Mouse (Mus musculus): ENCODE results near the gene Zfp277. TPM values are rescaled to one million over a fixed set of nuclear protein-coding genes. Genes with fewer than 3 reads are reported as not detected.

The Zfp277 gene
- polyA plus RNA-seq, 1 experiment from 2014 or later = 29.9 TPM

GRCm38 (mm10) chr12:40331467-40331866, 114.2 kb downstream of the Zfp277 start:
- no peak for ATAC-seq (ENCODE audit: low FRiP score)

GRCm38 (mm10) chr12:40327012-40327660, 118.6 kb downstream of the Zfp277 start:
- 74% methylated on average over 5 of the region's 5 CpGs for WGBS
- ATAC-seq (ENCODE audit: low FRiP score) = no peak
- H3K27me3 ChIP-seq = no peaks in the 10 kb centered on the region

More at GRCm38 (mm10) chr12:40331467-40331866, 114.2 kb downstream of the Zfp277 start:
- WGBS = 98% methylated on average over 3 of the region's 3 CpGs
- Histone ChIP-seq H3K36me3 (peaks cover 7% of the 10 kb centered on the region; the same call in 1 of the 2 replicates), H3K4me3 (no peak overlapping the region), H3K4me2 (no peak overlapping the region), H3K9me3 (no peaks in the 10 kb centered on the region), H3K27ac (no peak overlapping the region), H3K4me1 (replicated peaks) (0 out of 2 replicates have a peak, but pooled peaks cover 3% of the 10 kb centered on the region), H3K9ac (no peak overlapping the region), H3K27me3 (no peaks in the 10 kb centered on the region)

DNA sequence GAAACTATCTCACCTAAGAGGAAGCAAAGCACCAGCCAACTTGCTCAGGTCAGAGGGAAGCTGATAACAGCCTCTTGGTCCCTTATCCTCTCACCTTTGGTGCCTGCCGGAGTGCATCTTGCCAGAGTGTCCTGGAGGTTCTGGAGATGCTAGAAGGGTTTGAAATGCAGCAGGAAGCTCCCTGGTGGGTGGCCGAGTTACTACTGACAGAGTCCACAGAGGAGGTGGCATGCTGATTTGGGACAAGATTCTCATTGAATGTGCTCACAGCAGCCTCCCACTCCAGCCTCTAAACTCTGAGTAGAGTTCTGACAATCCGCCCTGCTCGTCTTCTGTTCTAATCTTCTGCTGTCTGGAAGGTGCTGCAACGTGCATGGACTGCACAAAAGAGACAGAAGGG, 120.1 kb downstream of the Zfp277 start:
- ATAC-seq (ENCODE audit: low FRiP score) = no peak
- no peaks in the 10 kb centered on the region for H3K4me1 ChIP-seq (replicated peaks)
- no peak overlapping the region for H3K4me2 ChIP-seq
- no peak overlapping the region for H3K4me3 ChIP-seq
- H3K9ac ChIP-seq = no peak overlapping the region
- H3K27me3 ChIP-seq = no peaks in the 10 kb centered on the region
- peaks cover 6% of the 10 kb centered on the region for H3K36me3 ChIP-seq
- H3K9me3 ChIP-seq = no peaks in the 10 kb centered on the region
- H3K27ac ChIP-seq = no peak overlapping the region
- WGBS = 78% methylated on average over 5 of the region's 5 CpGs

More at GRCm38 (mm10) chr12:40327012-40327660, 118.6 kb downstream of the Zfp277 start:
- H3K4me3 ChIP-seq = no peak overlapping the region
- H3K9ac ChIP-seq = no peak overlapping the region
- no peaks in the 10 kb centered on the region for H3K9me3 ChIP-seq
- H3K4me2 ChIP-seq = no peak overlapping the region
- no peaks in the 10 kb centered on the region for H3K4me1 ChIP-seq (replicated peaks)
- H3K36me3 ChIP-seq = peaks cover 7% of the 10 kb centered on the region; the same call in 1 of the 2 replicates
- no peak overlapping the region for H3K27ac ChIP-seq

GRCm38 (mm10) chr12:40324819-40325218, 120.9 kb downstream of the Zfp277 start:
- ATAC-seq (ENCODE audit: low FRiP score) = no peak
- H3K9me3 ChIP-seq = no peaks in the 10 kb centered on the region
- no peak overlapping the region for H3K27ac ChIP-seq
- peaks cover 12% of the 10 kb centered on the region for H3K36me3 ChIP-seq
- no peak overlapping the region for H3K9ac ChIP-seq
- no peak overlapping the region for H3K4me3 ChIP-seq
- H3K27me3 ChIP-seq = no peaks in the 10 kb centered on the region
- no peak overlapping the region for H3K4me2 ChIP-seq
- H3K4me1 ChIP-seq (replicated peaks) = no peaks in the 10 kb centered on the region
- 74% methylated on average over 5 of the region's 5 CpGs for WGBS

GRCm38 (mm10) chr12:40315146-40315545, 130.6 kb downstream of the Zfp277 start:
- Histone ChIP-seq H3K4me3 (no peak overlapping the region), H3K27me3 (no peaks in the 10 kb centered on the region), H3K9me3 (peaks cover 5% of the 10 kb centered on the region; the same call in 1 of the 2 replicates), H3K9ac (no peak overlapping the region), H3K36me3 (peaks cover 13% of the 10 kb centered on the region), H3K4me2 (no peak overlapping the region), H3K4me1 (replicated peaks) (no peaks in the 10 kb centered on the region), H3K27ac (no peak overlapping the region)
- ATAC-seq (ENCODE audit: low FRiP score) = no peak
- 93% methylated on average over 2 of the region's 2 CpGs for WGBS

GRCm38 (mm10) chr12:40303960-40304359, 141.7 kb downstream of the Zfp277 start:
- H3K4me3 ChIP-seq = no peak overlapping the region
- no peaks in the 10 kb centered on the region for H3K36me3 ChIP-seq
- WGBS = 66% methylated on average over 6 of the region's 6 CpGs
- H3K27me3 ChIP-seq = no peaks in the 10 kb centered on the region
- H3K9ac ChIP-seq = no peak overlapping the region
- H3K9me3 ChIP-seq = no peaks in the 10 kb centered on the region
- no peak for ATAC-seq (ENCODE audit: low FRiP score)
- no peaks in the 10 kb centered on the region for H3K4me1 ChIP-seq (replicated peaks)
- H3K4me2 ChIP-seq = no peak overlapping the region
- H3K27ac ChIP-seq = no peak overlapping the region

DNA sequence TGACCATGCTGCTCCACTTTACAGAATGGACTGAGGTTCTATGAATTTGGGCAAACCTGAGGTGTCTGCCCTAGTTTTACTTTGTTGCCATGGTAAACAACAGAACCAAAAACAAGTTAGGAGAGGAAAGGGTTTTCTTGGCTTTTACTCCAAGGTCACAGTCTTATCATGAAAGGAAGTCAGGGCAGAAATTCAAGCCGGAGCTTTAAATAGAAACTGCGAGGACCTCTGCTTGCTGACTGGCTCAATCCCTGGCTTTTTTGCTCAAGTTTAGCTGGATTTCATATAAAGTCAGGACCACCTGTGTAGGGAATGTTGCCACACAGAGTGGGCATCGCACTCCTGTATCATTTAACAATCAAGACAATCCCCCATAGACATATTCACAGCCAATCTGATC, 147.1 kb downstream of the Zfp277 start:
- Histone ChIP-seq H3K27ac (no peak overlapping the region), H3K9me3 (no peaks in the 10 kb centered on the region), H3K4me1 (replicated peaks) (no peaks in the 10 kb centered on the region), H3K36me3 (no peaks in the 10 kb centered on the region), H3K4me2 (no peak overlapping the region), H3K4me3 (no peak overlapping the region), H3K27me3 (no peaks in the 10 kb centered on the region), H3K9ac (no peak overlapping the region)
- WGBS = 93% methylated on average over 3 of the region's 3 CpGs
- ATAC-seq (ENCODE audit: low FRiP score) = no peak

- no peaks in the 10 kb centered on the region for H3K27me3 ChIP-seq
- peaks cover 5% of the 10 kb centered on the region; the same call in 1 of the 2 replicates for H3K9me3 ChIP-seq
- H3K4me2 ChIP-seq = no peak overlapping the region
- no peak for ATAC-seq (ENCODE audit: low FRiP score)
- WGBS = 85% methylated on average over 4 of the region's 4 CpGs
- no peaks in the 10 kb centered on the region for H3K4me1 ChIP-seq (replicated peaks)
- H3K27ac ChIP-seq = no peak overlapping the region
- no peaks in the 10 kb centered on the region for H3K36me3 ChIP-seq
- no peak overlapping the region for H3K4me3 ChIP-seq
- H3K9ac ChIP-seq = no peak overlapping the region
Measured at GRCm38 (mm10) chr12:40286539-40286938, 159.2 kb downstream of the Zfp277 start.

DNA sequence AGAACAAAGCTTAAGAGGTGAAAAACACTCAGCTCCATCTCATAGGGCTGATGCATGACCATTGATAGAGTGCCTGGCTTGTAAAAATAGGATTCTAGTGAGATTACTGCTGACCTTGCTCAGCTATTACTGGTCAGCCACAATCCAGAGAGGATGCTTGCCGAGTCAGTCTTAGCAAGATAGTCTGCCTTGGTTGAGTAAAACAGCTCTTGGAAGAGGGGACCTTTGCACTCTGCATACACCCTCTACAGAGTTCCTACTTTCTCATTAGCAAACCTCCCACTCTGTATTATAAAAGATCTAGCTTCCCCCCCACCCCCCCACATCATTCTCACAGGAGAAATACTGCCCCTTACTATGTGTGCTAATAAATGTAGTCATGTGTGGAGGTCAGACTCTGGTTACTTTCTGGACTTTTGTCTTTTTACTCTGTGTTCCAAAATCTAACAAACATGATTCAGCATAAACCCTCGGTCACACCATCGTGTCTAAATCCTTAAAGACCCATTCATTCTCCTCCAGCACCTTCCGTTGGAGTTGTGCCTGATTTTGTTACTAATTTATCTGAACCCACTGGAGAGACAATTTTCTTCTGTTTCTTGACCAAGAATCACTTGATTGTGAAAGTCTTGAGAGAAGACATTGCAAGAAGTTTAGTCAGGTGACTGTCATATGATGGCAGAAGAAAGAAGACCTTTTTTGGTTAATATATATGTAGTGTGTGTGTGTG, 164.9 kb downstream of the Zfp277 start:
- H3K36me3 ChIP-seq = no peaks in the 10 kb centered on the region

GRCm38 (mm10) chr12:40277581-40277980, 168.1 kb downstream of the Zfp277 start:
- Histone ChIP-seq H3K4me1 (replicated peaks) (no peaks in the 10 kb centered on the region), H3K4me3 (no peak overlapping the region), H3K27me3 (no peaks in the 10 kb centered on the region), H3K9ac (no peak overlapping the region), H3K27ac (no peak overlapping the region), H3K9me3 (no peaks in the 10 kb centered on the region), H3K36me3 (no peaks in the 10 kb centered on the region), H3K4me2 (no peak overlapping the region)
- no peak for ATAC-seq (ENCODE audit: low FRiP score)
- 92% methylated on average over 3 of the region's 3 CpGs for WGBS

More for the DNA sequence above, 164.9 kb downstream of the Zfp277 start:
- no peak overlapping the region for H3K4me2 ChIP-seq
- no peaks in the 10 kb centered on the region for H3K27me3 ChIP-seq
- no peak overlapping the region for H3K27ac ChIP-seq
- no peak for ATAC-seq (ENCODE audit: low FRiP score)
- no peak overlapping the region for H3K4me3 ChIP-seq
- no peaks in the 10 kb centered on the region for H3K9me3 ChIP-seq
- H3K9ac ChIP-seq = no peak overlapping the region
- H3K4me1 ChIP-seq (replicated peaks) = no peaks in the 10 kb centered on the region
- 90% methylated on average over 4 of the region's 4 CpGs for WGBS

DNA sequence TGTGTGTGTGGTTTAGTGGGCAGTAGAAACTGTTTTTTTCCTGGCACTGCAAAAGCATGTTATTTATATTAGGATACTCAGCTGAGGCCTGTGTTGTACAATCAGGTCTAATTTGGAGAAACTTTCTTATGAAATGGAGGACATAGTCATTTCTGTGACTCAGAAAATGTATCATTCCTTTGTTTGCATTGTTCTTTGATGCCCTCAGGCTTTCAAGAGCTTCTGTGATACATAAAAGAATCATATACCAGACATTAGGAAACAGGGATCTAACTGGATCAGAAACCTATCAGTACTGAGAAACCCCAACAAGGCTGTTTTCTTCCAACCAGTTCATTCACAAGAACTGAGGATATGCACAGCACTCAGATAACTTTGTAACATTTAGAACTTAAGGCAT, 170.8 kb downstream of the Zfp277 start:
- H3K4me3 ChIP-seq = no peak overlapping the region
- ATAC-seq (ENCODE audit: low FRiP score) = no peak
- H3K9me3 ChIP-seq = no peaks in the 10 kb centered on the region
- H3K4me2 ChIP-seq = no peak overlapping the region
- no peak overlapping the region for H3K27ac ChIP-seq
- H3K27me3 ChIP-seq = no peaks in the 10 kb centered on the region
- H3K36me3 ChIP-seq = no peaks in the 10 kb centered on the region
- no peak overlapping the region for H3K9ac ChIP-seq
- no peaks in the 10 kb centered on the region for H3K4me1 ChIP-seq (replicated peaks)

- H3K9me3 ChIP-seq = no peaks in the 10 kb centered on the region
- H3K9ac ChIP-seq = no peak overlapping the region
- H3K4me1 ChIP-seq (replicated peaks) = no peaks in the 10 kb centered on the region
- 91% methylated on average over 4 of the region's 4 CpGs for WGBS
- no peak overlapping the region for H3K4me2 ChIP-seq
- H3K36me3 ChIP-seq = no peaks in the 10 kb centered on the region
- ATAC-seq (ENCODE audit: low FRiP score) = no peak
- no peak overlapping the region for H3K4me3 ChIP-seq
- H3K27ac ChIP-seq = no peak overlapping the region
- no peaks in the 10 kb centered on the region for H3K27me3 ChIP-seq
Measured at GRCm38 (mm10) chr12:40273339-40273738, 172.4 kb downstream of the Zfp277 start.

GRCm38 (mm10) chr12:40272710-40273109, 173.0 kb downstream of the Zfp277 start:
- no peak overlapping the region for H3K27ac ChIP-seq
- 84% methylated on average over 4 of the region's 4 CpGs for WGBS
- no peak for ATAC-seq (ENCODE audit: low FRiP score)
- H3K27me3 ChIP-seq = no peaks in the 10 kb centered on the region
- H3K9me3 ChIP-seq = no peaks in the 10 kb centered on the region
- no peak overlapping the region for H3K4me2 ChIP-seq
- H3K4me3 ChIP-seq = no peak overlapping the region
- H3K9ac ChIP-seq = no peak overlapping the region
- H3K36me3 ChIP-seq = no peaks in the 10 kb centered on the region
- no peaks in the 10 kb centered on the region for H3K4me1 ChIP-seq (replicated peaks)

Data from hindbrain, embryonic 13.5 days (tissue).